Mouse (Mus musculus): ENCODE measurements around the gene Timeless. TPM values are rescaled to one million over a fixed set of nuclear protein-coding genes. Genes with fewer than 3 reads are reported as not detected.
"Not testable (repeated sequence)": the region's sequence is repeated elsewhere in the genome, so short reads cannot be mapped to it uniquely, and the experiment has no call there.

Gene Timeless
- total RNA-seq, 2 experiments from 2014 or later = 7.7 to 8.8 TPM

- no peak for DNase-seq (ENCODE audit: low spot score)
- intact Hi-C loops (cut with DNase I) = no loop called here
Measured at GRCm38 (mm10) chr10:128278158-128278557, 46.3 kb downstream of the Timeless start.

GRCm38 (mm10) chr10:128280943-128281342, 49.1 kb downstream of the Timeless start:
- DNase-seq (ENCODE audit: low spot score) = no peak
- intact Hi-C loops (cut with DNase I) = loop anchor here (10.0 kb wide), 1 partner anchor 146 kb away; no protein-coding TSS in a partner anchor

GRCm38 (mm10) chr10:128281682-128282081, 49.8 kb downstream of the Timeless start:
- DNase-seq (ENCODE audit: low spot score) = no peak
- intact Hi-C loops (cut with DNase I) = loop anchor here (10.0 kb wide), 1 partner anchor 147 kb away; no protein-coding TSS in a partner anchor

- DNase-seq (ENCODE audit: low spot score) = no peak
- intact Hi-C loops (cut with DNase I) = loop anchor here (10.0 kb wide), 1 partner anchor 148 kb away; no protein-coding TSS in a partner anchor
Measured at GRCm38 (mm10) chr10:128282886-128283450, 51.1 kb downstream of the Timeless start.

GRCm38 (mm10) chr10:128283604-128284579, 52.0 kb downstream of the Timeless start:
- intact Hi-C loops (cut with DNase I) = loop anchor here (2.0 to 10.0 kb wide), 2 partner anchors 69 to 149 kb away; no protein-coding TSS in a partner anchor
- no peak for DNase-seq (ENCODE audit: low spot score)

- intact Hi-C loops (cut with DNase I) = not testable (repeated sequence)
- peak; percentile 39 for DNase-seq (ENCODE audit: low spot score)
Measured at GRCm38 (mm10) chr10:128290594-128290993, 58.7 kb downstream of the Timeless start.

GRCm38 (mm10) chr10:128296370-128297090, 64.7 kb downstream of the Timeless start:
- no peak for DNase-seq (ENCODE audit: low spot score)
- intact Hi-C loops (cut with DNase I) = no loop called here

GRCm38 (mm10) chr10:128297221-128297620, 65.4 kb downstream of the Timeless start:
- intact Hi-C loops (cut with DNase I) = no loop called here
- DNase-seq (ENCODE audit: low spot score) = no peak

GRCm38 (mm10) chr10:128297622-128298021, 65.8 kb downstream of the Timeless start:
- DNase-seq (ENCODE audit: low spot score) = no peak
- intact Hi-C loops (cut with DNase I) = no loop called here

- intact Hi-C loops (cut with DNase I) = no loop called here
- DNase-seq (ENCODE audit: low spot score) = no peak
Measured at GRCm38 (mm10) chr10:128298243-128298642, 66.4 kb downstream of the Timeless start.

- no peak for DNase-seq (ENCODE audit: low spot score)
- intact Hi-C loops (cut with DNase I) = no loop called here
Measured at GRCm38 (mm10) chr10:128298702-128299171, 66.9 kb downstream of the Timeless start, which contains the start of gene Il23a. TSS of gene Il23a (minus strand) at chr10:128298752.

GRCm38 (mm10) chr10:128302357-128302756, 70.5 kb downstream of the Timeless start:
- intact Hi-C loops (cut with DNase I) = no loop called here
- DNase-seq (ENCODE audit: low spot score) = no peak

Other genes starting within 250 kb of the Timeless start
- not detected for gene Hsd17b6, start 224.5 kb upstream of the Timeless start, total RNA-seq (2021)
- 1 to 10 TPM; 2.1 to 2.2 TPM for gene Prim1, start 216.9 kb upstream of the Timeless start, total RNA-seq (2021)
- 100 to 1,000 TPM; 502 to 533 TPM for gene Naca, start 196.5 kb upstream of the Timeless start, total RNA-seq (2021)
- 10 to 100 TPM; 77.8 to 89.3 TPM for gene Ptges3, start 173.1 kb upstream of the Timeless start, total RNA-seq (2021)
- 1,000 to 10,000 TPM; 9,293 to 9,309 TPM for gene Atp5b, start 148.8 kb upstream of the Timeless start, total RNA-seq (2021)
- gene Baz2a, start 140.5 kb upstream of the Timeless start, total RNA-seq (2021) = 10 to 100 TPM; 20.0 to 24.4 TPM
- 10 to 100 TPM; 82.2 to 88.4 TPM for gene Rbms2, start 51.8 kb upstream of the Timeless start, total RNA-seq (2021)
- 1 to 10 TPM in 1 of 2 experiments, under 1 TPM in 1; 0.94 to 1.1 TPM for gene Gls2, start 37.6 kb upstream of the Timeless start, total RNA-seq (2021)
- 10 to 100 TPM; 42.8 to 45.5 TPM for gene Spryd4, start 20.3 kb upstream of the Timeless start, total RNA-seq (2021)
- not detected for gene Mip, start 6.2 kb upstream of the Timeless start, total RNA-seq (2021)
- gene Apon, start 22.0 kb downstream of the Timeless start, total RNA-seq (2021) = under 1 TPM in 1 of 2 experiments, not detected in 1; 0.18 TPM
- gene Apof, start 36.6 kb downstream of the Timeless start, total RNA-seq (2021) = not detected
- gene Stat2, start 38.5 kb downstream of the Timeless start, total RNA-seq (2021) = 10 to 100 TPM; 11.7 to 12.3 TPM
- gene Il23a, start 66.7 kb downstream of the Timeless start, total RNA-seq (2021) = under 1 TPM in 1 of 2 experiments, not detected in 1; 0.18 TPM
- gene Pan2, start 71.3 kb downstream of the Timeless start, total RNA-seq (2021) = 1 to 10 TPM; 8.2 to 9.4 TPM
- 10 to 100 TPM; 58.9 to 62.5 TPM for gene Cnpy2, start 90.4 kb downstream of the Timeless start, total RNA-seq (2021)
- gene Cs, start 105.7 kb downstream of the Timeless start, total RNA-seq (2021) = 1,000 to 10,000 TPM; 1,194 to 1,233 TPM
- 100 to 1,000 TPM; 272 to 314 TPM for gene Coq10a, start 136.9 kb downstream of the Timeless start, total RNA-seq (2021)
- gene Ankrd52, start 145.1 kb downstream of the Timeless start, total RNA-seq (2021) = 10 to 100 TPM; 43.7 to 51.0 TPM
- gene Slc39a5, start 169.2 kb downstream of the Timeless start, total RNA-seq (2021) = not detected
- gene Nabp2, start 179.4 kb downstream of the Timeless start, total RNA-seq (2021) = 10 to 100 TPM; 44.4 to 46.8 TPM
- 10 to 100 TPM; 16.0 to 16.5 TPM for gene Rnf41, start 179.6 kb downstream of the Timeless start, total RNA-seq (2021)
- gene Smarcc2, start 227.2 kb downstream of the Timeless start, total RNA-seq (2021) = 10 to 100 TPM; 75.8 to 78.4 TPM

All from heart, postnatal 25 days (tissue).